Mouse (Mus musculus) spleen, adult 2 months (tissue): Measurements from ENCODE around the gene Rnf10. TPM values are rescaled to one million over a fixed set of nuclear protein-coding genes. Genes with fewer than 3 reads are reported as not detected.

Experiments used
- DNase-seq, 2 experiments: peaks; one replicate each; pipeline versions ENCODE4 v3.0.0 to v3.0.0-alpha.2; 2012 to 2021; ENCODE audit warnings: low spot score in 2 of 2, low read depth in 1 of 2
- H3K27ac ChIP-seq: fragments of 200-500 bp; 2 replicates; pipeline ENCODE4 v1.5.1; 2012; ENCODE audit warnings: low read length, inconsistent platforms; ENCODE audit not compliant: insufficient read depth
- H3K27me3 ChIP-seq: fragments of 200-500 bp; 2 replicates; pipeline ENCODE4 v1.6.1; 2012; ENCODE audit warnings: mild to moderate bottlenecking, moderate library complexity, low read length, inconsistent platforms; ENCODE audit not compliant: control insufficient read depth, insufficient read depth
- H3K36me3 ChIP-seq: fragments of 200-500 bp; 2 replicates; pipeline ENCODE4 v1.6.1; 2012; ENCODE audit warnings: mild to moderate bottlenecking, low read length, inconsistent platforms; ENCODE audit not compliant: control insufficient read depth, insufficient read depth
- H3K4me1 ChIP-seq: fragments of 200-500 bp; 2 replicates; pipeline ENCODE4 v1.6.1; 2011; ENCODE audit warnings: inconsistent platforms; ENCODE audit not compliant: control insufficient read depth, insufficient read depth, insufficient read length
- H3K4me3 ChIP-seq: fragments of 200-500 bp; 2 replicates; pipeline ENCODE4 v1.5.1; 2011; ENCODE audit warnings: mild to moderate bottlenecking, inconsistent platforms; ENCODE audit not compliant: insufficient read depth, insufficient read length; ENCODE audit errors: extremely low read depth
- CTCF ChIP-seq: fragments of 200-500 bp; IDR thresholded peaks from 2 replicates; pipeline ENCODE4 v1.5.1; 2011; ENCODE audit warnings: mild to moderate bottlenecking, inconsistent platforms; ENCODE audit not compliant: insufficient read depth, insufficient read length, insufficient replicate concordance; ENCODE audit errors: extremely low read depth
- POLR2A ChIP-seq: fragments of 200-500 bp; IDR thresholded peaks from 2 replicates; pipeline ENCODE4 v1.6.1; 2011; ENCODE audit warnings: low read depth, low read length, inconsistent platforms
- WGBS: fragments of 180-500 bp; shearing (Covaris S2); methylation state at CpG from one replicate; pipeline ENCODE4 v1.1.7; 2018; 5-methylcytosine and 5-hydroxymethylcytosine counted together
- polyA plus RNA-seq: library from polyadenylated mRNA; depleted of rRNA; stranded (reverse); fragments of >200 nt; gene quantifications from 2 replicates; pipeline ENCODE4 v1.2.3, GENCODE M21; 2012

The Rnf10 gene
- polyA plus RNA-seq, 1 experiment, result 125 TPM

DNA sequence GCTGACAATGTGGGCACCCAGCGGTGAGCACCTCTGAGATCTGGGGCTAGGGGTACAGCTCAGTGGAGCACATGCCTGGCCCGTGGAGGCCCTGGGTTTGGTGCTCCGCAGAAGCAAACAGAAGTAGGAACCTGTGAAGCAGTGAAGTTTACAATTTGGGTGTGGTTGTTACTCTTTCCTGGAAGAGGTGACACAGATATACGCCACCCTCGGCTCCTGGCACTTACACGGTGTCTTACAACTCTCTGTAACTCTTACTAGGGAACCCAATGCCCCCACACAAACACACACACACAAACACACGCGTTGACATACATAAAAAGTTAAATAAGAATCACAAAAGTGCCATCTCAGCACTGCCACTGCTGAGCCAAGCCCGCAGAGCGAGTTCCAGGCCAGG is 23.6 kb upstream of the Rnf10 start:
- no peak for DNase-seq
- H3K36me3 ChIP-seq, result peaks cover 9% of the 10 kb centered on the region
- H3K27me3 ChIP-seq, result no peaks in the 10 kb centered on the region
- no peak overlapping the region for H3K27ac ChIP-seq
- whole genome bisulfite sequencing, result 87% methylated on average over 10 of the region's 10 CpGs
- H3K4me3 ChIP-seq, result no peak overlapping the region
- TF ChIP-seq CTCF (no peak), POLR2A (no peak)
- H3K4me1 ChIP-seq, result peaks cover 2% of the 10 kb centered on the region; the same call in 1 of the 2 replicates

GRCm38 (mm10) chr5:115294173-115294572 is 21.5 kb upstream of the Rnf10 start:
- no peak for DNase-seq
- Histone ChIP-seq H3K4me1 (peaks cover 1% of the 10 kb centered on the region; the same call in 1 of the 2 replicates), H3K27ac (no peak overlapping the region), H3K36me3 (peaks cover 14% of the 10 kb centered on the region), H3K4me3 (no peak overlapping the region), H3K27me3 (no peaks in the 10 kb centered on the region)
- TF ChIP-seq CTCF (no peak), POLR2A (no peak)
- WGBS, result 93% methylated on average over 8 of the region's 8 CpGs

- no peaks in the 10 kb centered on the region for H3K27me3 ChIP-seq
- H3K4me3 ChIP-seq, result no peak overlapping the region
- peaks cover 13% of the 10 kb centered on the region for H3K36me3 ChIP-seq
- 91% methylated on average over 3 of the region's 3 CpGs for WGBS
- no peaks in the 10 kb centered on the region; the same call in 1 of the 2 replicates for H3K4me1 ChIP-seq
- no peak overlapping the region for H3K27ac ChIP-seq
- DNase-seq, result peak in 1 of 2 experiments; percentile 15
- TF ChIP-seq CTCF (peak; percentile 35; the same call in 1 of the 2 replicates), POLR2A (no peak)
Measured at GRCm38 (mm10) chr5:115284735-115285134, 12.0 kb upstream of the Rnf10 start.

GRCm38 (mm10) chr5:115280050-115280687 is 7.5 kb upstream of the Rnf10 start:
- TF ChIP-seq CTCF (no peak), POLR2A (no peak)
- peaks cover 2% of the 10 kb centered on the region for H3K4me1 ChIP-seq
- WGBS, result 2% methylated on average over 17 of the region's 17 CpGs
- peak overlapping the region; percentile 100 for H3K4me3 ChIP-seq
- H3K36me3 ChIP-seq, result peaks cover 5% of the 10 kb centered on the region
- no peak for DNase-seq
- H3K27me3 ChIP-seq, result no peaks in the 10 kb centered on the region
- peak overlapping the region; percentile 73 for H3K27ac ChIP-seq

GRCm38 (mm10) chr5:115279226-115280049 is 6.7 kb upstream of the Rnf10 start, which contains the start of gene Coq5:
TSS of gene Coq5 (plus strand) at chr5:115279666.
- WGBS, result 2% methylated on average over 45 of the region's 45 CpGs
- Histone ChIP-seq H3K27ac (peak within 1 kb of the TSS; percentile 73), H3K36me3 (peaks cover 3% of the 10 kb centered on the region), H3K4me1 (peaks cover 2% of the 10 kb centered on the region), H3K4me3 (peak within 1 kb of the TSS; percentile 100), H3K27me3 (no peaks in the 10 kb centered on the region)
- TF ChIP-seq POLR2A (peak; percentile 62), CTCF (no peak)
- DNase-seq, result peak; percentile 57 to 82

DNA sequence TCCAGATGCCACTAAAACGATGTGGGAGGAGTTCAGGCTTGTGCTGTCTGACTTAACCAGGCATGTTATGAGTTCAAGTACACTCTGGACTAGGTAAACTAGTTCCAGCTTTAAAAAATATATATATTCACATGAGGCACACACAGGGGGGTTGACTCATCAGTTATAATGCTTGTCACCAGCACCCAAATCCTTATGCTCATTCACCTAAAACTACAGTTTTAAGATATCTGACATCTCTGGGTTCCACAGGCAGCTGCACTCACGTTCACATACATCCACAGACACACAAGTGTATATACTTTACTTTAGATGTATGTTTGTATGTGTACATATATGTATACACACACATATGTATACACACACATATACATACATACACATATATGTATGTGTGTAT is 6.1 kb upstream of the Rnf10 start:
- TF ChIP-seq POLR2A (no peak), CTCF (no peak)
- H3K27me3 ChIP-seq, result no peaks in the 10 kb centered on the region
- DNase-seq, result no peak
- peaks cover 2% of the 10 kb centered on the region for H3K4me1 ChIP-seq
- H3K36me3 ChIP-seq, result no peaks in the 10 kb centered on the region
- H3K27ac ChIP-seq, result no peak overlapping the region
- whole genome bisulfite sequencing, result 66% methylated on average over 2 of the region's 2 CpGs
- H3K4me3 ChIP-seq, result no peak overlapping the region
